Mouse (Mus musculus) forebrain, embryonic 16.5 days (tissue): ENCODE measurements at regions not wholly inside any gene's neighbourhood (a gene's known extent, or its start where the extent isn't known, plus 50 kb on each side); places are given as distances from the start of the nearest gene placed in this dataset.

ENCODE experiments used
- ATAC-seq: fragments of 200-750 bp; cut with Nextera tagmentation; 2 replicates; pipeline ENCODE4 v1.8.0; 2017; ENCODE audit warnings: mild to moderate bottlenecking, moderate library complexity
- H3K27ac ChIP-seq: fragments of 300-500 bp; sonication (generic); 2 replicates; pipeline ENCODE4 v1.5.1; 2014; ENCODE audit warnings: low read length, control low read depth
- H3K27me3 ChIP-seq: fragments of 300-500 bp; sonication (generic); replicated peaks from 2 replicates; pipeline ENCODE4 v1.6.1; 2014; ENCODE audit warnings: low read length; ENCODE audit not compliant: control insufficient read depth, insufficient read depth
- H3K36me3 ChIP-seq: fragments of 300-500 bp; sonication (generic); 2 replicates; pipeline ENCODE4 v1.6.1; 2014; ENCODE audit not compliant: control insufficient read depth, insufficient read depth
- H3K4me1 ChIP-seq: fragments of 300-500 bp; sonication (generic); replicated peaks from 2 replicates; pipeline ENCODE4 v1.6.1; 2014; ENCODE audit warnings: low read length; ENCODE audit not compliant: control insufficient read depth, insufficient read depth
- H3K4me2 ChIP-seq: fragments of 300-500 bp; sonication (generic); 2 replicates; pipeline ENCODE4 v1.6.1; 2014; ENCODE audit warnings: mild to moderate bottlenecking, low read length, control low read depth
- H3K4me3 ChIP-seq: fragments of 300-500 bp; sonication (generic); replicated peaks from 2 replicates; pipeline ENCODE4 v1.5.1; 2014; ENCODE audit warnings: mild to moderate bottlenecking, low read length, control low read depth
- H3K9ac ChIP-seq: fragments of 300-500 bp; sonication (generic); replicated peaks from 2 replicates; pipeline ENCODE4 v1.6.1; 2014; ENCODE audit warnings: low read depth, low read length, control low read depth
- H3K9me3 ChIP-seq: fragments of 300-500 bp; sonication (generic); 2 replicates; pipeline ENCODE4 v1.6.1; 2016; ENCODE audit warnings: low read length; ENCODE audit not compliant: control insufficient read depth
- WGBS: fragments of 180-500 bp; shearing (Covaris S2); extraction: QIAGEN DNeasy Blood & Tissue Kit; methylation state at CpG from one replicate; pipeline ENCODE4 v1.1.7; 2014; 5-methylcytosine and 5-hydroxymethylcytosine counted together

DNA sequence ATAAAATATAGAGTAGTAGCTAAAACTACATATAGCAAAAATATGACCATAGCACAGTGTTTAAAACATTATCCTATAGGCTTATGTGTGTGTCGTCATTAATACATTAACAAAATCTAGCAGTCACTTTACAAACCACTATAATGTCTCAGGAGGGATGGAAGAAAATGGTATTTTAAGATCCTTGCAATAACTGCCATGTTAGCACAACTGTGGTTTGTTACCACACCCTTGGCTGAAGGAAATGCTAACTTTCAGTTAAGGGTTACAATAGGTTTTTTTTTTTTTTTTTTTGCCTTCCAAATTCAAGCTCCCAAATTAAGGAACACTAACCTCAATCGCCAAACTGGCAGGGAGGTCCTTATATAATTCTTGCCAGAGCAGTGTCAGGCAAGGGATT is 322.0 kb upstream of the Jarid2 start:
- 73% methylated on average over 2 of the region's 2 CpGs for WGBS
- no peak overlapping the region for H3K9ac ChIP-seq
- H3K9me3 ChIP-seq = no peaks in the 10 kb centered on the region
- no peak overlapping the region for H3K27ac ChIP-seq
- H3K4me3 ChIP-seq = no peak overlapping the region
- ATAC-seq = no peak
- no peaks in the 10 kb centered on the region for H3K27me3 ChIP-seq
- no peak overlapping the region for H3K4me2 ChIP-seq
- H3K4me1 ChIP-seq = no peaks in the 10 kb centered on the region
- no peaks in the 10 kb centered on the region for H3K36me3 ChIP-seq

DNA sequence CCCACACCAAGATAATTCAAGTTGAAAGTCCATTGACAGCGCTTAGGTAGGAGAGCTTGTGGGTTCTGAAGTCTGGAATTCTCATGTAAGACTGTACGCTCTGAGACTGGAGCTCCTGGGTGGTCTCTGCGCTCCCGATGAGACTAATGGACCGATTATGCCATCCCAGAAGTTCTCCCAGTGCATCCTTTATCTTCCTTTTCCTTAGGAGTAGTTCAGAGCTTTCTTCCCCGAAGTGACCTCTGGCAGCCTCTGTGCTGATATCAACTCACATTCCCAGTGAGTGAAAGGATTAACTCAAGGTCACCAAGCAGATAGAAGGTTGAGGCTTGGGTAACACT is 320.7 kb upstream of the Jarid2 start:
- no peak for ATAC-seq
- no peak overlapping the region for H3K27ac ChIP-seq

DNA sequence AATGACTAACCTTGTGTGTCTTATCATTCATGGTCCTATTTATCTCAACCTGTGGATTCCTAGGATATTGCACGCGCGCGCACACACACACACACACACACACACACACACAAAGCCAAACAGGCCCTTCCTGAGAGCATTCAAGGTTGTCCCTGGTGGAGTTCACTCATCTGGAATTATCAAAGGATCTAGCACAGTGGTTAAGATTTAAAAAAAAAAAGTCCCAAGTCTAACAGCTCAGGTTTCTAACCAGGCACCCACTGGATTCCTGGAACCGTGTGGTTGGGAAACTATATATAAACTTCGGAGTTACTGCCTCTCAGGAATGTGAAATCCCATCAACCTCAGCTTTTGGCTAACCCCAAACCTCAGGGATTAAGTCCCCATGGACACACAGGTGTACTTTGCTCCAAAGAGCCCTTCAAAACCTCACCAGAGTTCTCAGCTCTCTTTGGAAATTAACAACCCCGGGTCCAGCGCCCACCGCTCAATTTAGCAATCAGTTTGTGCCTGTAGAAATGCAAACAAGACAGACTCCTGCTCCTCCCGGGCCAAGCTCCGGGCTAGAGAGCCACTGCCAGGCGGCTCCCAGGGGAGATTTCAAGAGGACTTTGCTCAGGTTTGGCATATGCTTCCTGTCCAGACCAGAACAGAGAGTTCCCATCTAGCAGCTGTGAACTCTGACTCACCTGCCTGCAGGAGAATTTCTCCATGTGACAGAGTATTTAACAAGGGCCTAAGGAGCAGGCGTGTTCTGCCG is 320.1 kb upstream of the Jarid2 start:
- Histone ChIP-seq H3K27me3 (no peaks in the 10 kb centered on the region), H3K27ac (no peak overlapping the region), H3K4me3 (no peak overlapping the region), H3K9ac (no peak overlapping the region), H3K36me3 (no peaks in the 10 kb centered on the region), H3K4me1 (no peaks in the 10 kb centered on the region), H3K9me3 (no peaks in the 10 kb centered on the region), H3K4me2 (no peak overlapping the region)
- WGBS = 80% methylated on average over 14 of the region's 14 CpGs
- no peak for ATAC-seq

More for the DNA sequence above, 320.7 kb upstream of the Jarid2 start:
- no peaks in the 10 kb centered on the region for H3K9me3 ChIP-seq
- H3K9ac ChIP-seq = no peak overlapping the region
- H3K4me2 ChIP-seq = no peak overlapping the region
- 90% methylated on average over 6 of the region's 6 CpGs for WGBS
- no peak overlapping the region for H3K4me3 ChIP-seq
- no peaks in the 10 kb centered on the region for H3K4me1 ChIP-seq
- no peaks in the 10 kb centered on the region for H3K27me3 ChIP-seq
- no peaks in the 10 kb centered on the region for H3K36me3 ChIP-seq

DNA sequence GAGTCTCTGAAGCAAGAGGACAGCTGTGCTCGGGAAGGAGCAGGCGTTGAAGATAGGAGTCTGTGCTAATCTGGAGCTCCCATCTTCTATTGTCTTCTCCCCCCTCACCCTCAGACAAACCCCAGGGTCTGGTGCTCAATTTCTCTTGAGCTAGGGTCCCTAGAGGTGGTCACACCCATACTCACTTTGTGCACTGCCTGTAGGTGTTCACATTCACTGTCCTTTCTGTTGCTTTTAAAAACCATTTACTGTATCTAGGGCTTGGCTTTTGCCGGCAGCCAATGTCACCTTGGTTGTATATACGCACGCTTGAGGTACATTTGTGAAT is 319.6 kb upstream of the Jarid2 start:
- Histone ChIP-seq H3K27ac (no peak overlapping the region), H3K9ac (no peak overlapping the region), H3K36me3 (no peaks in the 10 kb centered on the region), H3K4me3 (no peak overlapping the region), H3K4me1 (no peaks in the 10 kb centered on the region), H3K27me3 (no peaks in the 10 kb centered on the region), H3K9me3 (no peaks in the 10 kb centered on the region), H3K4me2 (no peak overlapping the region)
- no peak for ATAC-seq
- WGBS = 91% methylated on average over 5 of the region's 5 CpGs

DNA sequence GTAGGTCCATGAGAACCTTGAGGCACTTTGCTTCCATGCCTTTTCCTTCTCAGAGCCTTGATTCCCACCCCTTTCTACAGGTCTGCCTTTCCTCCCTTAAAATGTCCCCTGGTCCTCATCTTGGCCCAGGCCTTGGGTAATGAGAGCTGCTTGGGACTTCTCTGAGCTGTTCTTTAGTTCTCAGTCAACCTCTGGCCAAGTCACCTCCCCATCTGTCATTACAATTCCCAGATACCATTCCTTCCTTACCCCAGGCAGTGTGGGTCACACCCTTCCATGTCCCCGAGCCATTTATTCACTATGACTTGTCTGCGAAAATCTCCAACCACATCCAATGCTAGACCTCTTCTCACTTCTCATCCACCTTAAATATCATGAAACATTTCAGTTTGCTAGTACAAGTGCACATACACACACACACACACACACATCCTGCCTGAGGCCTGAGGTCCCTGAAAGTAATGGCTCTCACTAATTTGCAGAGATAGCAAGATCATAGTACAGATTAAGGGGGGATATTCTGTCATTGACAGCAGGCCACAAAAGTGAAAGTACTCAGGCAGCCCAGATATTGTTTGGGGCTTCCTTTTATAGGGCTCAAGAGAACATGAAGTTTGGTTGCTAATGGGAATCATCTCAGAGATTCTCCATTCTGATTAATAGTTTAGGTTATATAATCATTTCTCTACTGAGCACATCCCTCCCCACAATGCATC is 317.3 kb upstream of the Jarid2 start:
- no peak overlapping the region for H3K9ac ChIP-seq
- no peak for ATAC-seq
- no peak overlapping the region for H3K27ac ChIP-seq
- 93% methylated on average over 2 of the region's 2 CpGs for WGBS
- no peaks in the 10 kb centered on the region for H3K9me3 ChIP-seq
- H3K4me2 ChIP-seq = no peak overlapping the region
- no peak overlapping the region for H3K4me3 ChIP-seq
- H3K27me3 ChIP-seq = no peaks in the 10 kb centered on the region
- no peaks in the 10 kb centered on the region for H3K36me3 ChIP-seq
- H3K4me1 ChIP-seq = peaks cover 3% of the 10 kb centered on the region

DNA sequence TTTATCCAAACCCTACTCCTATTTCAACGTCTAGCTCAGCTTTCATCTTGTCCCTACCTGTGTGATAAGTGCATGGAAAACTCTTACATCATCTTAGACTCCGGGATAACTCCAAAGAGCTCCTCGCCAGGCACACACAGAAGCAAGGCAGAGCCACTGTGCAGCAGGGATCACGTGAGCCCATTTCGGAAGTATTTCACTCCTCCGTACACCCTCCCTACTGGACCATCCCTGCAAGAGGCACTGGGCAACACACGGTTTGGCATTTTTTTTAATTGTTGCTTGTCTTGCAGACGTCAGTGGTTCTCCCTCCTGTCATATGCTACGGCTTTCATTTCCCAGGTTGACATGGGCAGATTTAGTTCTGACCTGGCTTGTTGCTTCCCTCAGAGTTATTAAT is 316.0 kb upstream of the Jarid2 start:
- no peaks in the 10 kb centered on the region for H3K9me3 ChIP-seq
- H3K4me2 ChIP-seq = no peak overlapping the region
- 81% methylated on average over 9 of the region's 9 CpGs for WGBS
- no peak for ATAC-seq
- no peaks in the 10 kb centered on the region for H3K36me3 ChIP-seq
- H3K27ac ChIP-seq = no peak overlapping the region
- H3K4me3 ChIP-seq = no peak overlapping the region
- H3K27me3 ChIP-seq = no peaks in the 10 kb centered on the region
- no peak overlapping the region for H3K9ac ChIP-seq
- peaks cover 7% of the 10 kb centered on the region for H3K4me1 ChIP-seq

DNA sequence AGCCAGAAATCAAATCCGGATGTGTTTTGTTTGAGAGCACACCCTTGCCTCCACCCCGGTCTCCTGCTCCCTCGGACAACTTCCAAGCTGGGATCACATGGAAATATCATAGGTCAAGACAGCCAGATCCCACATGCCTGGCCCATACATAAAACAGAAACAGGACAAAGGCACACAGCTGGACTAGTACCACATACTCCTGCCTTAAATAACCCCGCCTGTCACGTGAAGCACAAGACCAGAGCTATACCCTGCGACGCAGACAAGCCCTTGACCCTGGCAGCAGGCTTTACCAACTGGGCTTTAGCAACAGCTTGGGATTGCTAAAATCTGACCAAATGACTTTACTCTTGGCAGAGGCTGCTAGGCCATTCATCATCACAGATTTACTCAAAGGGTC is 313.3 kb upstream of the Jarid2 start:
- H3K9me3 ChIP-seq = no peaks in the 10 kb centered on the region
- no peak overlapping the region for H3K9ac ChIP-seq
- ATAC-seq = no peak
- H3K27ac ChIP-seq = no peak overlapping the region
- peaks cover 17% of the 10 kb centered on the region for H3K4me1 ChIP-seq
- WGBS = 93% methylated on average over 7 of the region's 7 CpGs
- no peaks in the 10 kb centered on the region for H3K27me3 ChIP-seq
- H3K4me3 ChIP-seq = no peak overlapping the region
- H3K36me3 ChIP-seq = no peaks in the 10 kb centered on the region
- no peak overlapping the region for H3K4me2 ChIP-seq

DNA sequence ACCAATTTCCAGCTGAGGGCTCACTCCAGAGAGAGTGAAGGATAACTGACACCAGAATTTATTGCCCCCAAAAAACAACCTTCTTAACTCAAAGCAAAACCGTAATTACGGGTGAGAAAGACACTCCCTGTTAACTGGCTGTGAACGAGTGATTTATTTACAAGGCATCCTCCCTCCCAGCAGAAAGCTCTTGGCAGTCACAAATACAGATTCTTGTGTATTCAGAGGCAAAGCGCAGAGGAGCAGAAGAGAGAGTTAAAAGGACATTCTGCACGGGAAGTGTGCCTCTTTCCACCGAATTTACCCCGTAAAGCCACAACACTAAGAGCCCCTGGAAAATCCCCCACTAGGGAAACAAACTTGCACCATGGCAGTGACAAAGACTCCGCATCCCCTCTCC is 312.3 kb upstream of the Jarid2 start:
- WGBS = 3% methylated on average over 8 of the region's 8 CpGs
- no peak overlapping the region for H3K9ac ChIP-seq

DNA sequence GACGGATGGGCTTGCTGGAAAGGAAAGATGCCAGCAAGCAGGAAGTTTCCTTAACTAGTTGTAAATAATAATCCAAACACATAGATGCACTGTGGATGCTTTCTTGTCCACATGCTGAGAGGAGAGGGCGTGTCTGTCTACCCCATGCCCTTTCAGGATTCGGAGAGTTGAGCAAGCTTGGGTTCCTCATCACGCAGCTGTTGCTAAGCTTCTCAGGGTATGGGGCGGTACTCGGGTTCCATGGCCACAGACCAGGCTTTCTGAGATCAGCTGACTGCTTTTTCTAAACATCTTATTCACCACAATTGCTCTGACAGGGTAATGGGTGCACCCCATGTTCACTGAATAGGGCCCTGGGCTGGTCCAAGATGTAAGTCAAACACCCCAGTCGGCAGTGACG is 310.2 kb upstream of the Jarid2 start:
- no peaks in the 10 kb centered on the region for H3K36me3 ChIP-seq
- H3K4me1 ChIP-seq = peaks cover 17% of the 10 kb centered on the region
- H3K27ac ChIP-seq = no peak overlapping the region
- H3K9me3 ChIP-seq = no peaks in the 10 kb centered on the region
- no peaks in the 10 kb centered on the region for H3K27me3 ChIP-seq
- ATAC-seq = no peak
- no peak overlapping the region for H3K4me3 ChIP-seq
- WGBS = 72% methylated on average over 8 of the region's 8 CpGs
- no peak overlapping the region for H3K9ac ChIP-seq
- no peak overlapping the region for H3K4me2 ChIP-seq

More for the DNA sequence above, 312.3 kb upstream of the Jarid2 start:
- Histone ChIP-seq H3K9me3 (no peaks in the 10 kb centered on the region), H3K27me3 (no peaks in the 10 kb centered on the region), H3K4me1 (peaks cover 17% of the 10 kb centered on the region), H3K27ac (no peak overlapping the region), H3K36me3 (no peaks in the 10 kb centered on the region), H3K4me2 (peak overlapping the region; percentile 34), H3K4me3 (no peak overlapping the region)
- no peak for ATAC-seq
